Mouse (Mus musculus) midbrain, embryonic 16.5 days (tissue): Measurements from ENCODE around the gene Robo3. TPM values are rescaled to one million over a fixed set of nuclear protein-coding genes. Genes with fewer than 3 reads are reported as not detected.

Experiments used
- ATAC-seq: fragments of 200-750 bp; cut with Nextera tagmentation; 2 replicates; pipeline ENCODE4 v1.8.0; 2017; ENCODE audit warnings: moderate TSS enrichment
- H3K27ac ChIP-seq: fragments of 300-500 bp; sonication (generic); 2 replicates; pipeline ENCODE4 v1.5.1; 2014; ENCODE audit warnings: mild to moderate bottlenecking, low read length, mixed read lengths
- H3K27me3 ChIP-seq: fragments of 300-500 bp; sonication (generic); 2 replicates; pipeline ENCODE4 v1.6.1; 2014; ENCODE audit warnings: low read depth, low read length, mixed read lengths; ENCODE audit not compliant: control insufficient read depth, insufficient read depth
- H3K36me3 ChIP-seq: fragments of 300-500 bp; sonication (generic); 2 replicates; pipeline ENCODE4 v1.6.1; 2014; ENCODE audit warnings: mild to moderate bottlenecking, low read length, moderate library complexity, mixed read lengths; ENCODE audit not compliant: control insufficient read depth, insufficient read depth
- H3K4me1 ChIP-seq: fragments of 300-500 bp; sonication (generic); 2 replicates; pipeline ENCODE4 v1.6.1; 2014; ENCODE audit warnings: mild to moderate bottlenecking, low read length, mixed read lengths; ENCODE audit not compliant: control insufficient read depth, insufficient read depth
- H3K4me2 ChIP-seq: fragments of 300-500 bp; sonication (generic); 2 replicates; pipeline ENCODE4 v1.6.1; 2014; ENCODE audit warnings: mild to moderate bottlenecking, low read length, mixed read lengths
- H3K4me3 ChIP-seq: fragments of 300-500 bp; sonication (generic); 2 replicates; pipeline ENCODE4 v1.5.1; 2014; ENCODE audit warnings: low read depth, mild to moderate bottlenecking, low read length, moderate library complexity, mixed read lengths
- H3K9ac ChIP-seq: fragments of 300-500 bp; sonication (generic); 2 replicates; pipeline ENCODE4 v1.6.1; 2014; ENCODE audit warnings: low read depth, low read length, mixed read lengths
- H3K9me3 ChIP-seq: fragments of 300-500 bp; sonication (generic); replicated peaks from 2 replicates; pipeline ENCODE4 v1.6.1; 2014; ENCODE audit warnings: mild to moderate bottlenecking, low read length, mixed read lengths; ENCODE audit not compliant: control insufficient read depth, poor library complexity, severe bottlenecking
- WGBS: fragments of 180-500 bp; shearing (Covaris S2); extraction: QIAGEN DNeasy Blood & Tissue Kit; methylation state at CpG from one replicate; pipeline ENCODE4 v1.1.7; 2014; 5-methylcytosine and 5-hydroxymethylcytosine counted together
- polyA plus RNA-seq: library from polyadenylated mRNA; unstranded; fragments of >200 nt; fragmentation: Nextera tagmentation; extraction: Ambion mirVana; gene quantifications from 2 replicates; pipeline ENCODE4 v1.2.1, GENCODE M21; 2015

The Robo3 gene
- polyA plus RNA-seq, 1 experiment from 2014 or later: 4.2 TPM

- Histone ChIP-seq H3K4me3 (peak overlapping the region; percentile 9; the same call in 1 of the 2 replicates), H3K27ac (peak overlapping the region; percentile 51), H3K4me2 (peak overlapping the region; percentile 31; the same call in 1 of the 2 replicates), H3K27me3 (no peaks in the 10 kb centered on the region), H3K4me1 (no peaks in the 10 kb centered on the region), H3K9ac (no peak overlapping the region), H3K36me3 (no peaks in the 10 kb centered on the region), H3K9me3 (no peaks in the 10 kb centered on the region)
- WGBS: 87% methylated on average over 11 of the region's 11 CpGs
- ATAC-seq: no peak
Measured at GRCm38 (mm10) chr9:37368081-37368830, 64.8 kb downstream of the Robo3 start.

- peak; percentile 77; the same call in 1 of the 2 replicates for ATAC-seq
- H3K4me2 ChIP-seq: no peak within 1 kb of the TSS
Measured at GRCm38 (mm10) chr9:37367301-37368080, 65.6 kb downstream of the Robo3 start, which contains the start of gene Hepacam. TSS of gene Hepacam (plus strand) at chr9:37367351.

GRCm38 (mm10) chr9:37365706-37366105 is 67.3 kb downstream of the Robo3 start:
- Histone ChIP-seq H3K9me3 (no peaks in the 10 kb centered on the region), H3K27ac (no peak overlapping the region), H3K36me3 (no peaks in the 10 kb centered on the region), H3K9ac (no peak overlapping the region), H3K4me2 (no peak overlapping the region), H3K4me3 (no peak overlapping the region), H3K4me1 (no peaks in the 10 kb centered on the region), H3K27me3 (no peaks in the 10 kb centered on the region)
- 79% methylated on average over 5 of the region's 5 CpGs for WGBS
- ATAC-seq: no peak

More at GRCm38 (mm10) chr9:37367301-37368080, 65.6 kb downstream of the Robo3 start, which contains the start of gene Hepacam:
- Histone ChIP-seq H3K9me3 (no peaks in the 10 kb centered on the region), H3K27me3 (no peaks in the 10 kb centered on the region), H3K4me3 (peak within 1 kb of the TSS; percentile 9; the same call in 1 of the 2 replicates), H3K27ac (peak within 1 kb of the TSS; percentile 51), H3K9ac (no peak within 1 kb of the TSS), H3K36me3 (no peaks in the 10 kb centered on the region), H3K4me1 (no peaks in the 10 kb centered on the region)
- WGBS: 81% methylated on average over 17 of the region's 17 CpGs

Other genes with a start within 250 kb of the Robo3 start
- 9.2 and 10.0 TPM in 2 replicates for gene Tmem218, start 225.0 kb downstream of the Robo3 start, polyA plus RNA-seq
- 0.76 and 1.7 TPM in 2 replicates for gene Slc37a2, start 177.5 kb downstream of the Robo3 start, polyA plus RNA-seq
- gene Ccdc15, start 84.8 kb downstream of the Robo3 start, polyA plus RNA-seq: 7.3 and 9.2 TPM in 2 replicates
- gene Hepacam, start 65.9 kb downstream of the Robo3 start, polyA plus RNA-seq: 14.2 and 28.3 TPM in 2 replicates
- 4.2 and 5.5 TPM in 2 replicates for gene Robo4, start 31.3 kb downstream of the Robo3 start, polyA plus RNA-seq
- gene Msantd2, start 56.1 kb upstream of the Robo3 start, polyA plus RNA-seq: 34.8 and 35.0 TPM in 2 replicates
- gene Esam, start 94.8 kb upstream of the Robo3 start, polyA plus RNA-seq: 38.8 and 42.1 TPM in 2 replicates
- gene Vsig2, start 106.0 kb upstream of the Robo3 start, polyA plus RNA-seq: 0.72 and 1.2 TPM in 2 replicates
- 13.8 and 18.4 TPM in 2 replicates for gene Nrgn, start 119.7 kb upstream of the Robo3 start, polyA plus RNA-seq
- 12.7 and 13.8 TPM in 2 replicates for gene Siae, start 122.5 kb upstream of the Robo3 start, polyA plus RNA-seq
- 9.0 and 11.1 TPM in 2 replicates for gene Spa17, start 180.5 kb upstream of the Robo3 start, polyA plus RNA-seq
- gene Tbrg1, start 224.1 kb upstream of the Robo3 start, polyA plus RNA-seq: 92.3 and 98.7 TPM in 2 replicates
- gene Panx3, start 236.0 kb upstream of the Robo3 start, polyA plus RNA-seq: 0.14 and 0.43 TPM in 2 replicates